ENCODE assay signal across 17 mouse cellular contexts in genomic region chr15:77874310-77874709, GRCm38 (mm10). TPM values are rescaled to one million over a fixed set of nuclear protein-coding genes. Genes with fewer than 3 reads are reported as not detected.
DNase-seq lines count a peak whose midpoint lies in the region; ATAC-seq and TF ChIP-seq lines count a peak whose summit lies in the region.
"Had no signal": no experiment of that assay in that cellular context is flagged by ENCODE, and none has a peak within 500 bp of the region (broad histone marks: within the 10 kb centered on the region; RNA-seq: fewer than 3 reads in every experiment).

No protein-coding gene starts in this region.

- no peaks in the 10 kb centered on the region for H3K9me3 ChIP-seq in kidney, embryonic 14.5 days (ENCODE audit: control insufficient read depth, low read length)
- no peaks in the 10 kb centered on the region for H3K9me3 ChIP-seq in midbrain, embryonic 10.5 days (replicated peaks)
- no peaks in the 10 kb centered on the region for H3K9me3 ChIP-seq in midbrain, embryonic 15.5 days
- H3K9me3 ChIP-seq: embryonic facial prominence, embryonic 15.5 days; midbrain, embryonic 13.5 days had no signal

- H3K4me2 ChIP-seq in kidney, embryonic 14.5 days (replicated peaks; ENCODE audit: low read depth, low read length), result no peak overlapping the region
- no peak overlapping the region for H3K4me2 ChIP-seq in midbrain, embryonic 15.5 days
- H3K4me2 ChIP-seq: embryonic facial prominence, embryonic 15.5 days; lung, embryonic 14.5 days; midbrain, embryonic 13.5 days had no signal

- no peak for ATAC-seq in kidney, embryonic 14.5 days (ENCODE audit: low FRiP score, low TSS enrichment)
- ATAC-seq in midbrain, embryonic 15.5 days (replicated peaks), result no peak
- ATAC-seq in granulocyte monocyte progenitor cell, adult 5-6 weeks (replicated peaks; ENCODE audit: poor library complexity, severe bottlenecking), result peak; percentile 54
- ATAC-seq: midbrain, embryonic 13.5 days had no signal

- TF ChIP-seq CTCF in small intestine, adult 2 months (IDR thresholded peaks at IDR 0.05; ENCODE audit: extremely low read depth, insufficient read length, insufficient replicate concordance, low read depth, low read length), result no peak

- no peak for DNase-seq in kidney, postnatal 14 days
- DNase-seq in midbrain, embryonic 10.5 days (ENCODE audit: low spot score), result no peak
- DNase-seq in cerebellum, adult 18-20 months, result no peak
- DNase-seq: adrenal gland, adult 8-10 months; cerebellum, adult 11-12 months; gastrocnemius, postnatal 14 days; heart, adult 2 months; layer of hippocampus, adult 9-11 months; thymus, postnatal 36 days had no signal

- no peak overlapping the region for H3K4me3 ChIP-seq in kidney, embryonic 14.5 days (ENCODE audit: low read length)
- no peak overlapping the region for H3K4me3 ChIP-seq in midbrain, embryonic 10.5 days
- no peak overlapping the region for H3K4me3 ChIP-seq in midbrain, embryonic 15.5 days
- no peak overlapping the region for H3K4me3 ChIP-seq in small intestine, adult 2 months (ENCODE audit: low read depth, low read length)
- H3K4me3 ChIP-seq: embryonic facial prominence, embryonic 15.5 days; heart, adult 2 months; midbrain, embryonic 13.5 days; myocyte had no signal

- no peaks in the 10 kb centered on the region for H3K27me3 ChIP-seq in kidney, embryonic 14.5 days (ENCODE audit: control insufficient read depth, insufficient read depth, low read length)
- no peaks in the 10 kb centered on the region for H3K27me3 ChIP-seq in midbrain, embryonic 10.5 days (ENCODE audit: low read depth, poor library complexity, severe bottlenecking)
- H3K27me3 ChIP-seq in midbrain, embryonic 15.5 days (replicated peaks), result no peaks in the 10 kb centered on the region
- H3K27me3 ChIP-seq in small intestine, adult 2 months (ENCODE audit: control insufficient read depth, insufficient read depth, low read length), result no peaks in the 10 kb centered on the region
- H3K27me3 ChIP-seq: embryonic facial prominence, embryonic 15.5 days; midbrain, embryonic 13.5 days had no signal

- TF ChIP-seq POLR2A in small intestine, adult 2 months (IDR thresholded peaks at IDR 0.05; ENCODE audit: low read depth, low read length), result no peak

- H3K9ac ChIP-seq in kidney, embryonic 14.5 days (ENCODE audit: low read depth, low read length), result 0 out of 2 replicates have a peak overlapping the region, but pooled peaks have one; percentile 12
- H3K9ac ChIP-seq in midbrain, embryonic 15.5 days, result no peak overlapping the region
- H3K9ac ChIP-seq: embryonic facial prominence, embryonic 15.5 days; lung, embryonic 14.5 days; midbrain, embryonic 13.5 days had no signal

- no peaks in the 10 kb centered on the region for H3K36me3 ChIP-seq in kidney, embryonic 14.5 days (ENCODE audit: control insufficient read depth, insufficient read depth, low read length)
- H3K36me3 ChIP-seq in midbrain, embryonic 10.5 days, result no peaks in the 10 kb centered on the region
- H3K36me3 ChIP-seq in midbrain, embryonic 15.5 days (replicated peaks), result no peaks in the 10 kb centered on the region
- H3K36me3 ChIP-seq in small intestine, adult 2 months (ENCODE audit: control insufficient read depth, insufficient read depth, low read length), result no peaks in the 10 kb centered on the region
- H3K36me3 ChIP-seq: embryonic facial prominence, embryonic 15.5 days; midbrain, embryonic 13.5 days had no signal

- WGBS in kidney, embryonic 14.5 days, result 45% methylated on average over 4 of the region's 4 CpGs
- WGBS in midbrain, embryonic 10.5 days, result 74% methylated on average over 4 of the region's 4 CpGs
- WGBS in midbrain, embryonic 15.5 days, result 73% methylated on average over 4 of the region's 4 CpGs
- 21% methylated on average over 4 of the region's 4 CpGs for WGBS in small intestine, adult 2 months

- H3K4me1 ChIP-seq in kidney, embryonic 14.5 days (ENCODE audit: control insufficient read depth, insufficient read depth, low read length), result no peaks in the 10 kb centered on the region
- H3K4me1 ChIP-seq in midbrain, embryonic 10.5 days, result peaks cover 11% of the 10 kb centered on the region
- no peaks in the 10 kb centered on the region for H3K4me1 ChIP-seq in midbrain, embryonic 15.5 days
- H3K4me1 ChIP-seq in small intestine, adult 2 months (ENCODE audit: control insufficient read depth, insufficient read depth, insufficient read length, low read length), result peaks cover 42% of the 10 kb centered on the region
- H3K4me1 ChIP-seq: embryonic facial prominence, embryonic 15.5 days; midbrain, embryonic 13.5 days had no signal

- H3K27ac ChIP-seq in kidney, embryonic 14.5 days (ENCODE audit: low read depth, low read length), result no peak overlapping the region; the same call in 1 of the 2 replicates
- 0 out of 2 replicates have a peak overlapping the region, but pooled peaks have one; percentile 9 for H3K27ac ChIP-seq in midbrain, embryonic 10.5 days (replicated peaks)
- H3K27ac ChIP-seq in midbrain, embryonic 15.5 days, result no peak overlapping the region
- H3K27ac ChIP-seq in small intestine, adult 2 months (ENCODE audit: insufficient read depth, low read depth, low read length), result peak overlapping the region; percentile 50
- H3K27ac ChIP-seq: embryonic facial prominence, embryonic 15.5 days; heart, adult 2 months; midbrain, embryonic 13.5 days had no signal

RNA-seq across cellular contexts. Expression of gene Myh9, which starts 32.3 kb away (rescaled TPM):
- 43.8 and 72.3 TPM in 2 replicates for polyA plus RNA-seq in kidney, embryonic 14.5 days (2014; fragmentation: Nextera tagmentation; extraction: Ambion mirVana)
- polyA plus RNA-seq in midbrain, embryonic 10.5 days (2016; fragmentation: Nextera tagmentation; extraction: Ambion mirVana), result 29.0 and 29.4 TPM in 2 replicates
- polyA plus RNA-seq in midbrain, embryonic 15.5 days (2015; fragmentation: Nextera tagmentation; extraction: Ambion mirVana), result 11.9 and 14.2 TPM in 2 replicates
- 199 and 315 TPM in 2 replicates for total RNA-seq in granulocyte monocyte progenitor cell, adult 5-6 weeks (2014; fragmentation: Nextera tagmentation)
- 285 and 305 TPM in 2 replicates for total RNA-seq in granulocyte monocyte progenitor cell, adult 5-6 weeks (2017)
- 44.8 and 89.4 TPM in 2 replicates for polyA plus RNA-seq in small intestine, adult 2 months (2012; rRNA removed)

RNA-seq across cellular contexts. Expression of gene Txn2, which starts 54.5 kb away (rescaled TPM):
- polyA plus RNA-seq in kidney, embryonic 14.5 days (2014; fragmentation: Nextera tagmentation; extraction: Ambion mirVana), result 269 and 294 TPM in 2 replicates
- 285 and 291 TPM in 2 replicates for polyA plus RNA-seq in midbrain, embryonic 10.5 days (2016; fragmentation: Nextera tagmentation; extraction: Ambion mirVana)
- polyA plus RNA-seq in midbrain, embryonic 15.5 days (2015; fragmentation: Nextera tagmentation; extraction: Ambion mirVana), result 203 and 229 TPM in 2 replicates
- 214 and 226 TPM in 2 replicates for total RNA-seq in granulocyte monocyte progenitor cell, adult 5-6 weeks (2014; fragmentation: Nextera tagmentation)
- 65.7 and 89.0 TPM in 2 replicates for total RNA-seq in granulocyte monocyte progenitor cell, adult 5-6 weeks (2017)
- 157 and 222 TPM in 2 replicates for polyA plus RNA-seq in small intestine, adult 2 months (2012; rRNA removed)

Comparison
In these comparisons a context has a peak if more than half of its experiments do, and no peak if none do; other contexts are left out.
1. H3K27ac ChIP-seq: peak in midbrain, embryonic 10.5 days (single experiment) and small intestine, adult 2 months (single experiment); none in kidney, embryonic 14.5 days (single experiment) and midbrain, embryonic 15.5 days (single experiment).